Mouse (Mus musculus) bone marrow macrophage, adult 2 months (primary cell): ENCODE data around the gene 1600002K03Rik.

Source experiments
- CTCF ChIP-seq: IDR thresholded peaks from 2 replicates; pipeline ENCODE4 v1.5.1; 2012; ENCODE audit warnings: low read depth, mild to moderate bottlenecking, low read length, moderate library complexity
- POLR2A ChIP-seq: IDR thresholded peaks from 2 replicates; pipeline ENCODE4 v1.6.1; 2012; ENCODE audit warnings: mild to moderate bottlenecking, low read depth, low read length, borderline replicate concordance

- no peak for TF ChIP-seq CTCF
- TF ChIP-seq POLR2A: no peak
Observed at GRCm38 (mm10) chr10:80152071-80152872, 20.5 kb upstream of the 1600002K03Rik start.
